Mouse (Mus musculus): ENCODE data around the gene Slc6a6. TPM values are rescaled to one million over a fixed set of nuclear protein-coding genes. Genes with fewer than 3 reads are reported as not detected.

Slc6a6 gene
- polyA plus RNA-seq, 1 experiment from 2014 or later = 35.3 TPM

GRCm38 (mm10) chr6:91779206-91779605 is 95.4 kb downstream of the Slc6a6 start:
- no peak for ATAC-seq (replicated peaks; ENCODE audit: insufficient number of reproducible peaks, low FRiP score, low TSS enrichment, low read depth)
- WGBS = 74% methylated on average over 9 of the region's 9 CpGs
- Histone ChIP-seq H3K9me3 (replicated peaks; ENCODE audit: control insufficient read depth, low read length) (no peaks in the 10 kb centered on the region), H3K4me3 (ENCODE audit: low read depth, low read length) (no peak overlapping the region), H3K9ac (replicated peaks; ENCODE audit: low read length) (no peak overlapping the region), H3K36me3 (replicated peaks; ENCODE audit: control insufficient read depth, insufficient read depth, low read depth, low read length) (no peaks in the 10 kb centered on the region), H3K4me1 (ENCODE audit: control insufficient read depth, insufficient read depth, low read length) (no peaks in the 10 kb centered on the region), H3K27me3 (ENCODE audit: control insufficient read depth, insufficient read depth, low read length) (no peaks in the 10 kb centered on the region), H3K4me2 (ENCODE audit: low read depth, low read length) (no peak overlapping the region), H3K27ac (replicated peaks; ENCODE audit: low read depth, low read length) (no peak overlapping the region)
- DNase-seq (ENCODE audit: low spot score) = no peak

- Histone ChIP-seq H3K27me3 (ENCODE audit: control insufficient read depth, insufficient read depth, low read length) (no peaks in the 10 kb centered on the region), H3K9me3 (replicated peaks; ENCODE audit: control insufficient read depth, low read length) (no peaks in the 10 kb centered on the region), H3K9ac (replicated peaks; ENCODE audit: low read length) (no peak overlapping the region), H3K4me1 (ENCODE audit: control insufficient read depth, insufficient read depth, low read length) (no peaks in the 10 kb centered on the region), H3K4me3 (ENCODE audit: low read depth, low read length) (no peak overlapping the region), H3K36me3 (replicated peaks; ENCODE audit: control insufficient read depth, insufficient read depth, low read depth, low read length) (no peaks in the 10 kb centered on the region), H3K4me2 (ENCODE audit: low read depth, low read length) (no peak overlapping the region), H3K27ac (replicated peaks; ENCODE audit: low read depth, low read length) (no peak overlapping the region)
- ATAC-seq (replicated peaks; ENCODE audit: insufficient number of reproducible peaks, low FRiP score, low TSS enrichment, low read depth) (no peak), DNase-seq (ENCODE audit: low spot score) (no peak)
- WGBS = 78% methylated on average over 3 of the region's 3 CpGs
Observed at GRCm38 (mm10) chr6:91785018-91785417, 101.2 kb downstream of the Slc6a6 start.

- 81% methylated on average over 9 of the region's 9 CpGs for WGBS
- ATAC-seq (replicated peaks; ENCODE audit: insufficient number of reproducible peaks, low FRiP score, low TSS enrichment, low read depth) (no peak), DNase-seq (ENCODE audit: low spot score) (no peak)
- no peaks in the 10 kb centered on the region for H3K36me3 ChIP-seq (replicated peaks; ENCODE audit: control insufficient read depth, insufficient read depth, low read depth, low read length)
- H3K9ac ChIP-seq (replicated peaks; ENCODE audit: low read length) = no peak overlapping the region
- H3K27me3 ChIP-seq (ENCODE audit: control insufficient read depth, insufficient read depth, low read length) = no peaks in the 10 kb centered on the region
- H3K4me3 ChIP-seq (ENCODE audit: low read depth, low read length) = no peak overlapping the region
- H3K9me3 ChIP-seq (replicated peaks; ENCODE audit: control insufficient read depth, low read length) = no peaks in the 10 kb centered on the region
- no peak overlapping the region for H3K27ac ChIP-seq (replicated peaks; ENCODE audit: low read depth, low read length)
- no peak overlapping the region for H3K4me2 ChIP-seq (ENCODE audit: low read depth, low read length)
- no peaks in the 10 kb centered on the region for H3K4me1 ChIP-seq (ENCODE audit: control insufficient read depth, insufficient read depth, low read length)
Observed at GRCm38 (mm10) chr6:91788311-91788798, 104.5 kb downstream of the Slc6a6 start.

- Histone ChIP-seq H3K4me2 (ENCODE audit: low read depth, low read length) (no peak overlapping the region), H3K9ac (replicated peaks; ENCODE audit: low read length) (no peak overlapping the region), H3K9me3 (replicated peaks; ENCODE audit: control insufficient read depth, low read length) (no peaks in the 10 kb centered on the region), H3K4me1 (ENCODE audit: control insufficient read depth, insufficient read depth, low read length) (no peaks in the 10 kb centered on the region; the same call in 1 of the 2 replicates), H3K36me3 (replicated peaks; ENCODE audit: control insufficient read depth, insufficient read depth, low read depth, low read length) (no peaks in the 10 kb centered on the region), H3K27ac (replicated peaks; ENCODE audit: low read depth, low read length) (no peak overlapping the region), H3K4me3 (ENCODE audit: low read depth, low read length) (no peak overlapping the region), H3K27me3 (ENCODE audit: control insufficient read depth, insufficient read depth, low read length) (no peaks in the 10 kb centered on the region)
- no peak for ATAC-seq (replicated peaks; ENCODE audit: insufficient number of reproducible peaks, low FRiP score, low TSS enrichment, low read depth)
- no peak for DNase-seq (ENCODE audit: low spot score)
- 49% methylated on average over 3 of the region's 3 CpGs for WGBS
Observed at GRCm38 (mm10) chr6:91795640-91796039, 111.8 kb downstream of the Slc6a6 start.

- H3K9ac ChIP-seq (replicated peaks; ENCODE audit: low read length) = no peak overlapping the region
- no peak for DNase-seq (ENCODE audit: low spot score)
- H3K27ac ChIP-seq (replicated peaks; ENCODE audit: low read depth, low read length) = no peak overlapping the region
- H3K4me1 ChIP-seq (ENCODE audit: control insufficient read depth, insufficient read depth, low read length) = no peaks in the 10 kb centered on the region; the same call in 1 of the 2 replicates
- ATAC-seq (replicated peaks; ENCODE audit: insufficient number of reproducible peaks, low FRiP score, low TSS enrichment, low read depth) = no peak
- H3K9me3 ChIP-seq (replicated peaks; ENCODE audit: control insufficient read depth, low read length) = no peaks in the 10 kb centered on the region
- no peak overlapping the region for H3K4me2 ChIP-seq (ENCODE audit: low read depth, low read length)
- no peaks in the 10 kb centered on the region for H3K27me3 ChIP-seq (ENCODE audit: control insufficient read depth, insufficient read depth, low read length)
- no peak overlapping the region for H3K4me3 ChIP-seq (ENCODE audit: low read depth, low read length)
- 54% methylated on average over 9 of the region's 9 CpGs for WGBS
- H3K36me3 ChIP-seq (replicated peaks; ENCODE audit: control insufficient read depth, insufficient read depth, low read depth, low read length) = no peaks in the 10 kb centered on the region
Observed at GRCm38 (mm10) chr6:91796064-91796463, 112.2 kb downstream of the Slc6a6 start.

- Histone ChIP-seq H3K4me3 (ENCODE audit: low read depth, low read length) (no peak overlapping the region), H3K4me1 (ENCODE audit: control insufficient read depth, insufficient read depth, low read length) (no peaks in the 10 kb centered on the region; the same call in 1 of the 2 replicates), H3K27me3 (ENCODE audit: control insufficient read depth, insufficient read depth, low read length) (no peaks in the 10 kb centered on the region), H3K27ac (replicated peaks; ENCODE audit: low read depth, low read length) (no peak overlapping the region), H3K9ac (replicated peaks; ENCODE audit: low read length) (no peak overlapping the region), H3K9me3 (replicated peaks; ENCODE audit: control insufficient read depth, low read length) (no peaks in the 10 kb centered on the region), H3K4me2 (ENCODE audit: low read depth, low read length) (no peak overlapping the region), H3K36me3 (replicated peaks; ENCODE audit: control insufficient read depth, insufficient read depth, low read depth, low read length) (no peaks in the 10 kb centered on the region)
- ATAC-seq (replicated peaks; ENCODE audit: insufficient number of reproducible peaks, low FRiP score, low TSS enrichment, low read depth) (no peak), DNase-seq (ENCODE audit: low spot score) (no peak)
- 84% methylated on average over 4 of the region's 4 CpGs for WGBS
Observed at GRCm38 (mm10) chr6:91796736-91797135, 112.9 kb downstream of the Slc6a6 start.

GRCm38 (mm10) chr6:91798496-91798895 is 114.6 kb downstream of the Slc6a6 start:
- no peak overlapping the region for H3K27ac ChIP-seq (replicated peaks; ENCODE audit: low read depth, low read length)
- no peaks in the 10 kb centered on the region; the same call in 1 of the 2 replicates for H3K4me1 ChIP-seq (ENCODE audit: control insufficient read depth, insufficient read depth, low read length)
- H3K9ac ChIP-seq (replicated peaks; ENCODE audit: low read length) = no peak overlapping the region
- no peak overlapping the region for H3K4me2 ChIP-seq (ENCODE audit: low read depth, low read length)
- H3K36me3 ChIP-seq (replicated peaks; ENCODE audit: control insufficient read depth, insufficient read depth, low read depth, low read length) = no peaks in the 10 kb centered on the region
- no peak for ATAC-seq (replicated peaks; ENCODE audit: insufficient number of reproducible peaks, low FRiP score, low TSS enrichment, low read depth)
- no peak for DNase-seq (ENCODE audit: low spot score)
- H3K9me3 ChIP-seq (replicated peaks; ENCODE audit: control insufficient read depth, low read length) = no peaks in the 10 kb centered on the region
- H3K4me3 ChIP-seq (ENCODE audit: low read depth, low read length) = no peak overlapping the region
- no peaks in the 10 kb centered on the region for H3K27me3 ChIP-seq (ENCODE audit: control insufficient read depth, insufficient read depth, low read length)
- WGBS = 73% methylated on average over 12 of the region's 12 CpGs

GRCm38 (mm10) chr6:91804177-91804576 is 120.3 kb downstream of the Slc6a6 start:
- no peaks in the 10 kb centered on the region for H3K4me1 ChIP-seq (ENCODE audit: control insufficient read depth, insufficient read depth, low read length)
- 48% methylated on average over 7 of the region's 7 CpGs for WGBS
- no peak overlapping the region for H3K4me3 ChIP-seq (ENCODE audit: low read depth, low read length)
- H3K9ac ChIP-seq (replicated peaks; ENCODE audit: low read length) = no peak overlapping the region
- no peak overlapping the region for H3K4me2 ChIP-seq (ENCODE audit: low read depth, low read length)
- H3K27ac ChIP-seq (replicated peaks; ENCODE audit: low read depth, low read length) = no peak overlapping the region
- no peak for ATAC-seq (replicated peaks; ENCODE audit: insufficient number of reproducible peaks, low FRiP score, low TSS enrichment, low read depth)
- H3K36me3 ChIP-seq (replicated peaks; ENCODE audit: control insufficient read depth, insufficient read depth, low read depth, low read length) = no peaks in the 10 kb centered on the region
- H3K9me3 ChIP-seq (replicated peaks; ENCODE audit: control insufficient read depth, low read length) = no peaks in the 10 kb centered on the region
- DNase-seq (ENCODE audit: low spot score) = no peak
- peaks cover 14% of the 10 kb centered on the region for H3K27me3 ChIP-seq (ENCODE audit: control insufficient read depth, insufficient read depth, low read length)
